Mouse (Mus musculus): Measurements from ENCODE around the gene Luc7l3. TPM values are rescaled to one million over a fixed set of nuclear protein-coding genes. Genes with fewer than 3 reads are reported as not detected.

The Luc7l3 gene
- 100 to 1,000 TPM; 153 to 164 TPM for polyA plus RNA-seq (2017; shearing (Covaris generic))

DNA sequence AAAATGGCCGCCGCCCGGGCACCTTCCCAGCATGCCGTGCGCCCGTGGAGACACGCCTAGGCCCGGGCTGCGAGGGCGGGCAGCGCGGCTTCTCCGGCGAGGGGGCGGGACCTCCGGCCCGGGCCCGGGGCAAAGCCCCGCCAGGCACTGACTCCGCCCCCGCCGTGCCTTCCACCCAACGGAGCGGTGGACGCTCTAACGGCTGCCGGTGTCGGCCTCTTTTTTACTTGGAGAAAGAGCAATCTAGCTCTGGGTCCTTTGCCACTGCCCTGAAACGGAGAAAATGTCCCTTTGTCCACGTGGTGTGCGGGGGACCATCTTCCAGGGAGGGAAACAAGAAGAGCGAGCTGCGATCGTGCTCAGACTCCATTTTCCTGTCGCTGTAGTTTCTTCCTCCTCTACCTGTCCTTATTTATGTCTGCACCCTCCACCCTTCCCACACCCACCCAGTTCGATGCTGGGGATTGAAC, at the start of gene Luc7l3:
TSS of gene Luc7l3 (minus strand) at position 58 of the 470 bp plus-strand sequence.
- ATAC-seq: peak; percentile 88

- ATAC-seq: peak; percentile 69
These were observed 49.0 kb upstream of the Luc7l3 start for GRCm38 (mm10) chr11:94370809-94371208.

DNA sequence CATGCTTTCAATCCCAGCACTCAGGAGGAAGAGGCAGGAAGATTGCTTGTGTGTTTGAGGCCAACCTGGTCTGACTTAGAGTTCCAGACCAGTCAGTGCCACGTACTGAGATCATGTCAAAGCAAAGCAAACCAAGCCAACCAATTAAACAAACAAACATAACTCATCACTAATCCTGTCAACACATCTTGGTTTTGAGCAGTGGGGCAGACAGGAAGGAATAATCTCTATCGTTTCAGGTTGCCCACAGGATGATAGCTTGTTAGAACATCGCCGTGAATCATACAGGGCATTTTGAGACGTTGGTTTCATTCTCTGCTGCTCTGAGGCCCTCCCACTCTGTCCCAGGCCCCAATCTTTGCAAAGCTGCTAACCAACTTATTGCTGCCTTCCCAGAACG, 48.2 kb upstream of the Luc7l3 start:
- peak; percentile 73 for ATAC-seq

- no peak for ATAC-seq
These were observed 43.6 kb upstream of the Luc7l3 start for GRCm38 (mm10) chr11:94365340-94365739.

- ATAC-seq: no peak
These were observed 41.9 kb upstream of the Luc7l3 start for GRCm38 (mm10) chr11:94363690-94364089.

- no peak for ATAC-seq
These were observed 40.3 kb upstream of the Luc7l3 start for GRCm38 (mm10) chr11:94362101-94362500.

DNA sequence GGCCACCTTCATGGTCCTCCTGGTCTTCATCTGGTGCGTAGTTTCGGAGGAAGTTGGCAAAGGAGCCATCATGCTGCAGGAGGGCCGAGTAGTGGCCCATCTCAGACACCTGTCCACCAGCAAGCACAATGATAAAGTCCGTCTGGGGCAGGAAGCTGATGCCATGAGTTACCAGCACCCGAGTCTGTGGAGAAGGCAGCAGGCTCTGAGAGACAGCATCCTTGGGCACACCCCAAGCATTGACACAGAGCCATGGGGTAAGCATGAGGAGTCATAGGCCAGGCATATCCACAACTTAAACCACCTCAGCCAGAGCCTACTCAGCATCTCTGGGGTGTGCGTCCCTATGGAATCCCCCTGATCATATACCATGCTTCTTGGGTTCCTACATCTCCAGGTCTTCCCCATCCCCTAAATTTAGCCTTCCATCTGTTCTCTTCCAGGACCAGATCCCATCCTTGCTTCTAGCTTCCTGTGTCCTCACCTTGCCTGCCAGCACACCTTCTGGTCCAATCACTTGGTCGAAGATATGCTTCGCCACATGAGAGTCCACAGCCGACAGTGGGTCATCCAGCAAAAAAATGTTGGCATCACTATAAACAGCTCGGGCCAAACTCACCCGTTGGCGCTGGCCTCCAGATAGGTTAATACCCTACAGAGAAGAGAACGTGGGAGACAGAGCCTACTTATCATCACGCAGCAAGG, 39.5 kb upstream of the Luc7l3 start:
- ATAC-seq: no peak

- no peak for ATAC-seq
These were observed 37.4 kb upstream of the Luc7l3 start for GRCm38 (mm10) chr11:94359168-94359567.

- peak; percentile 26 for ATAC-seq
These were observed 33.9 kb upstream of the Luc7l3 start for GRCm38 (mm10) chr11:94355521-94356217.

DNA sequence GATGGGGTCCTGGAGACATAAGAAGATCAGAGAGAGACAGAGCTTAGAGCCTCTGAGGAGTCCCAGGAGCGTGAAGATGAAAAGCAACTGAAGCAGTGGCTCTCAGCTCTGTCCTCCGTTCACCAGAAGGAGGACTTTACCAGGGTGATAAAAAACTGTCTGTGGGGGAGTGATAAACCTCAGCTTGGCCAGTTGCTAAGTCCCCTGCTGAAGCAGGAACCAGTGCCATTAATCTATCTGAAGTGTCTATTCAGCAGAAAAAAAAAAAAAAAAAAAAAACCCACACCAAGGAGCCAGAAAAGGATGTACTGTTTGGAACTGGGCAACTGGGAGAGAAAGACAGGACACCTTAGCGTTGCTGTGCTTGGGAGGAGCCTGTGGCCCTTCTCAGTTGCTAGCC, 29.3 kb upstream of the Luc7l3 start:
- ATAC-seq: no peak

DNA sequence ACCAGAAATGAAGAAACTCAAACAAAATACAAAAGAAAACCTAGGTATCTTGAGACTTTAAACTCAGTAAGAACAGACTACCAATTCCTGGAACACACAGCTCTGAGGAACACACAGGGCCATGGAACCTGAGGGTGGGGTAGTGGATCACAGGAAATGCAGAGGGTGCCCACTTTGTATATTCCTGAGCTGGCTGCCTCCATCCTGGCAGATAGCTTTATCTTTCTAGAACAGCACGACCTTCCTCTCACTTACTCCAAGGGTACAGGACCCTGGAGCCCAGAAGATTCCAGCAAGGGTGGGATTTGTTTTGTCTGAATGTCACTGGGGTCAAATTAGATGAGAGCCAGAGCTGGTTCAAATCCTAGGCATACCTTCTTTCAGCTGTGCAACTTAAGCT, 28.5 kb upstream of the Luc7l3 start:
- no peak for ATAC-seq

- ATAC-seq: no peak
These were observed 28.1 kb upstream of the Luc7l3 start for GRCm38 (mm10) chr11:94349839-94350238.

DNA sequence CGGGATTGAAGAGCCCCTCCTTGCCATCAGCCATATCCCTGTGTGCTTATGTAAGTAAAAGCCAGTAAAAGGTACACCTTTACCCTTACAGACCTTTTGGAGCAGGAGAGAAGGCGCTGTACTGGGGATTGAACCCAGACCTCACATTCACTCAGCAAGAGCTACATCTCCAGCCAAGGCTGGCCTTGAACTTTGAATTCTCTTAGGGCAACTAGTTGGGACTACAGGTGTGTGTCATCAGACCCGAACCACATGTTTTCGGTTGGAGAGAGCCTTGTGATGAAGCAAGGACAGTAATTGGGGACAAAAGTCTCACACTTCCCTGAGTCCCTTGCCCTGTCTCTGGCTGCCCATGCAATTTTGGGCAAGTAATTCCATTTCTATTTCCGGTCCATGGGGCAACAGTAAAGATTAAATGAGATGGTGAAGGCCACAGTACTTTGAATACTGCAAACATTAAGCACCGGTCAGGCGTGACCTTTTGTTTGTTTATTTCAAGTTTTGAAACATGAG, 25.3 kb upstream of the Luc7l3 start:
- ATAC-seq: no peak

- ATAC-seq: no peak
These were observed 24.8 kb upstream of the Luc7l3 start for GRCm38 (mm10) chr11:94346611-94347010.

DNA sequence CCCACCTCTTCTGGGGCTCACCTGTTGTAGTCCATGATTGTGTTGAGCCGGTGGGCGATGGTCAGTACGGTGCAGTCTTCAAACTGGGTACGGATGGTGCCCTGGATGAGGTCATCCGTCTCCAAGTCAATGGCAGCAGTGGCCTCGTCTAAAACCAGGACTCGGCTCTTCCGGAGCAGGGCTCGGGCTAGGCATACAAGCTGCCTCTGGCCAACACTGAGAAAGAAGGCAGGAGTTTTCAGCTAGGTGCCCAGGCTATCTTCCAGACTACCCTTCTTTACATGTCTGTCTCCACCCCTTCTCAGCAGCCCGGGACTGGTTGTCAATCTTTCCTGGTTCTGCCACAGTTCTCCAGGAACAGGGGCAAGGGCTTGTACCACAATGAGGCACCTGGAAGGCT, 24.1 kb upstream of the Luc7l3 start:
- ATAC-seq: no peak

- ATAC-seq: no peak
These were observed 22.7 kb upstream of the Luc7l3 start for GRCm38 (mm10) chr11:94344470-94344869.

GRCm38 (mm10) chr11:94343955-94344358, 22.2 kb upstream of the Luc7l3 start:
- no peak for ATAC-seq

- ATAC-seq: no peak
These were observed 20.5 kb upstream of the Luc7l3 start for GRCm38 (mm10) chr11:94342114-94342905.

GRCm38 (mm10) chr11:94340948-94341933, 19.5 kb upstream of the Luc7l3 start:
- ATAC-seq: no peak

GRCm38 (mm10) chr11:94339732-94340585, 18.2 kb upstream of the Luc7l3 start:
- ATAC-seq: peak; percentile 89

DNA sequence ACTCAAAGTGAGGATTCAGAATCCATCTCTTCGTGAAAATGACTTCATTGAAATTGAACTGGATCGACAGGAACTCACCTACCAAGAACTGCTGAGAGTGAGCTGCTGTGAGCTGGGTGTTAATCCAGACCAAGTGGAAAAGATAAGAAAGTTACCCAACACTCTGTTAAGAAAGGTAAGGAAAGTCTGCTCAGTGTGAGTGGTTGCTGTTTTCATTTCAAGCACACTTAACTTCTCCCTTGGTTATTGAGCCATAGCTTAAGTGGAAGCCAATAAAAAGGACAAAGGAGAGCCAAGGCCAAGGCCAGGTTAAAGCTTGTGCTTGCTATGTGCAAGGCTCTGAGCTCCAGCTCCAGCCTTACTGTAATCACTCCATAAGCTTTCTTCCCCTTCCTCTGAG, 16.6 kb upstream of the Luc7l3 start:
- ATAC-seq: no peak

All from CD4-positive, CD25-positive, alpha-beta regulatory T cell, adult 4 months (primary cell).